Mouse (Mus musculus): ENCODE measurements around the gene Lrrc43.

GRCm38 (mm10) chr5:123489935-123490334, 830 bp downstream of the Lrrc43 start:
- TF ChIP-seq CTCF (IDR thresholded peaks at IDR 0.05; ENCODE audit: borderline replicate concordance, extremely low read depth, insufficient read depth, insufficient read length) (no peak), POLR2A (IDR thresholded peaks at IDR 0.05; ENCODE audit: borderline replicate concordance, extremely low read depth, insufficient read depth, insufficient read length, poor library complexity, severe bottlenecking) (no peak)

Measured in brain, embryonic 14.5 days (tissue).